ENCODE assay signal across 10 mouse cellular contexts in genomic region chr7:24372300-24372699, GRCm38 (mm10). TPM values are rescaled to one million over a fixed set of nuclear protein-coding genes. Genes with fewer than 3 reads are reported as not detected.
DNase-seq lines count a peak whose midpoint lies in the region; ATAC-seq lines count a peak whose summit lies in the region.
"Had no signal": no experiment of that assay in that cellular context is flagged by ENCODE, and none has a peak within 500 bp of the region (broad histone marks: within the 10 kb centered on the region; RNA-seq: fewer than 3 reads in every experiment).

No protein-coding gene starts in this region.

- peaks cover 2% of the 10 kb centered on the region; the same call in 1 of the 2 replicates for H3K27me3 ChIP-seq in heart, embryonic 16.5 days (ENCODE audit: control insufficient read depth, insufficient read depth, low read length)
- 0 out of 2 replicates have a peak, but pooled peaks cover 3% of the 10 kb centered on the region for H3K27me3 ChIP-seq in lung, embryonic 15.5 days
- no peaks in the 10 kb centered on the region for H3K27me3 ChIP-seq in stomach, embryonic 16.5 days (ENCODE audit: control insufficient read depth, insufficient read depth, low read length)
- H3K27me3 ChIP-seq in neural tube, embryonic 15.5 days (replicated peaks): peaks cover 6% of the 10 kb centered on the region; the same call in 1 of the 2 replicates

- WGBS in heart, embryonic 16.5 days: 59% methylated on average over 9 of the region's 11 CpGs
- 63% methylated on average over 11 of the region's 11 CpGs for WGBS in lung, embryonic 15.5 days
- 63% methylated on average over 9 of the region's 11 CpGs for WGBS in stomach, embryonic 16.5 days
- WGBS in neural tube, embryonic 15.5 days: 89% methylated on average over 11 of the region's 11 CpGs

- H3K4me1 ChIP-seq in heart, embryonic 16.5 days (ENCODE audit: control insufficient read depth, insufficient read depth, low read length): peaks cover 13% of the 10 kb centered on the region
- H3K4me1 ChIP-seq in lung, embryonic 15.5 days: peaks cover 33% of the 10 kb centered on the region
- H3K4me1 ChIP-seq in stomach, embryonic 16.5 days (ENCODE audit: control insufficient read depth, insufficient read depth, low read length): peaks cover 25% of the 10 kb centered on the region
- H3K4me1 ChIP-seq in neural tube, embryonic 15.5 days: peaks cover 11% of the 10 kb centered on the region

- ATAC-seq in heart, embryonic 16.5 days (replicated peaks; ENCODE audit: extremely low read depth, insufficient read depth, low FRiP score): no peak
- ATAC-seq in lung, embryonic 15.5 days (ENCODE audit: borderline replicate concordance, extremely low read depth, low FRiP score, low TSS enrichment): peak; percentile 53; the same call in 1 of the 2 replicates
- peak; percentile 42; the same call in 1 of the 2 replicates for ATAC-seq in stomach, embryonic 16.5 days (ENCODE audit: insufficient read depth, low FRiP score)
- ATAC-seq in neural tube, embryonic 15.5 days (ENCODE audit: low FRiP score): no peak

- H3K9ac ChIP-seq in heart, embryonic 16.5 days (ENCODE audit: low read length): peak overlapping the region; percentile 38; the same call in 1 of the 2 replicates
- no peak overlapping the region for H3K9ac ChIP-seq in lung, embryonic 15.5 days
- H3K9ac ChIP-seq in stomach, embryonic 16.5 days (ENCODE audit: low read length): no peak overlapping the region
- no peak overlapping the region for H3K9ac ChIP-seq in neural tube, embryonic 15.5 days (replicated peaks)

- DNase-seq in spleen, adult 12 weeks (ENCODE audit: low spot score): peak; percentile 56
- DNase-seq in spleen, adult 18-20 months: no peak
- no peak for DNase-seq in layer of hippocampus, adult 8-10 months (ENCODE audit: low spot score in 2 of 2)

- no peaks in the 10 kb centered on the region for H3K9me3 ChIP-seq in heart, embryonic 16.5 days (replicated peaks; ENCODE audit: control insufficient read depth, low read length)
- H3K9me3 ChIP-seq in lung, embryonic 15.5 days: no peaks in the 10 kb centered on the region
- H3K9me3 ChIP-seq in stomach, embryonic 16.5 days (replicated peaks; ENCODE audit: control insufficient read depth, low read length): no peaks in the 10 kb centered on the region
- no peaks in the 10 kb centered on the region for H3K9me3 ChIP-seq in neural tube, embryonic 15.5 days (replicated peaks)

- peak overlapping the region; percentile 27 for H3K4me3 ChIP-seq in heart, embryonic 16.5 days (ENCODE audit: low read length)
- H3K4me3 ChIP-seq in lung, embryonic 15.5 days: no peak overlapping the region
- H3K4me3 ChIP-seq in stomach, embryonic 16.5 days (replicated peaks; ENCODE audit: low read length): no peak overlapping the region
- H3K4me3 ChIP-seq in neural tube, embryonic 15.5 days (replicated peaks): no peak overlapping the region

- H3K36me3 ChIP-seq in heart, embryonic 16.5 days (ENCODE audit: control insufficient read depth, insufficient read depth): no peaks in the 10 kb centered on the region
- no peaks in the 10 kb centered on the region for H3K36me3 ChIP-seq in lung, embryonic 15.5 days
- no peaks in the 10 kb centered on the region for H3K36me3 ChIP-seq in stomach, embryonic 16.5 days (ENCODE audit: control insufficient read depth, insufficient read depth, low read length)
- no peaks in the 10 kb centered on the region for H3K36me3 ChIP-seq in neural tube, embryonic 15.5 days

- peak overlapping the region; percentile 14; the same call in 1 of the 2 replicates for H3K4me2 ChIP-seq in heart, embryonic 16.5 days (ENCODE audit: low read depth, low read length)
- H3K4me2 ChIP-seq in lung, embryonic 15.5 days: no peak overlapping the region
- H3K4me2 ChIP-seq in stomach, embryonic 16.5 days (ENCODE audit: low read depth, low read length): 0 out of 2 replicates have a peak overlapping the region, but pooled peaks have one; percentile 13
- H3K4me2 ChIP-seq in neural tube, embryonic 15.5 days: no peak overlapping the region

- peak overlapping the region; percentile 45 for H3K27ac ChIP-seq in heart, embryonic 16.5 days (ENCODE audit: low read length)
- no peak overlapping the region for H3K27ac ChIP-seq in lung, embryonic 15.5 days
- no peak overlapping the region for H3K27ac ChIP-seq in stomach, embryonic 16.5 days (ENCODE audit: low read length)
- no peak overlapping the region for H3K27ac ChIP-seq in neural tube, embryonic 15.5 days (replicated peaks)

RNA-seq across cellular contexts. Expression of gene Kcnn4, which starts 2.2 kb away (rescaled TPM):
- 5.2 and 10.9 TPM in 2 replicates for polyA plus RNA-seq in heart, embryonic 16.5 days (2015; fragmentation: Nextera tagmentation; extraction: Ambion mirVana)
- polyA plus RNA-seq in lung, embryonic 15.5 days (2015; fragmentation: Nextera tagmentation; extraction: Ambion mirVana): 3.5 and 4.7 TPM in 2 replicates
- polyA plus RNA-seq in stomach, embryonic 16.5 days (2015; fragmentation: Nextera tagmentation; extraction: Ambion mirVana): 7.4 and 8.5 TPM in 2 replicates
- 1 to 10 TPM in 1 of 4 experiments, under 1 TPM in 2, not detected in 1; 0.27 to 1.2 (median 0.90) TPM for total RNA-seq in layer of hippocampus, adult 8-10 months (2022)
- 3.0 and 11.2 TPM in 2 replicates for polyA plus RNA-seq in neural tube, embryonic 15.5 days (2015; fragmentation: Nextera tagmentation; extraction: Ambion mirVana)

RNA-seq across cellular contexts. Expression of gene Lypd5, which starts 23.3 kb away (rescaled TPM):
- polyA plus RNA-seq in heart, embryonic 16.5 days (2015; fragmentation: Nextera tagmentation; extraction: Ambion mirVana): not detected in 2 replicates
- not detected in 2 replicates for polyA plus RNA-seq in lung, embryonic 15.5 days (2015; fragmentation: Nextera tagmentation; extraction: Ambion mirVana)
- polyA plus RNA-seq in stomach, embryonic 16.5 days (2015; fragmentation: Nextera tagmentation; extraction: Ambion mirVana): 11.6 and 36.4 TPM in 2 replicates
- total RNA-seq in layer of hippocampus, adult 8-10 months (2022): not detected
- 0.06 TPM in 1 of 2 replicates, not detected in the other for polyA plus RNA-seq in neural tube, embryonic 15.5 days (2015; fragmentation: Nextera tagmentation; extraction: Ambion mirVana)
- total RNA-seq: left cerebral cortex, postnatal 25 days had no signal
- polyA plus RNA-seq: embryonic facial prominence, embryonic 11.5 days; heart, embryonic 14.5 days had no signal

RNA-seq across cellular contexts. Expression of gene Smg9, which starts 27.1 kb away (rescaled TPM):
- polyA plus RNA-seq in heart, embryonic 16.5 days (2015; fragmentation: Nextera tagmentation; extraction: Ambion mirVana): 18.7 and 20.5 TPM in 2 replicates
- 22.5 and 23.9 TPM in 2 replicates for polyA plus RNA-seq in lung, embryonic 15.5 days (2015; fragmentation: Nextera tagmentation; extraction: Ambion mirVana)
- 19.5 and 21.3 TPM in 2 replicates for polyA plus RNA-seq in stomach, embryonic 16.5 days (2015; fragmentation: Nextera tagmentation; extraction: Ambion mirVana)
- total RNA-seq in layer of hippocampus, adult 8-10 months (2022): 10 to 100 TPM; 33.8 to 49.8 (median 44.0) TPM
- 34.4 and 38.3 TPM in 2 replicates for polyA plus RNA-seq in neural tube, embryonic 15.5 days (2015; fragmentation: Nextera tagmentation; extraction: Ambion mirVana)

RNA-seq across cellular contexts. Expression of gene Tescl, which starts 38.6 kb away (rescaled TPM):
- 0.17 and 0.30 TPM in 2 replicates for polyA plus RNA-seq in heart, embryonic 16.5 days (2015; fragmentation: Nextera tagmentation; extraction: Ambion mirVana)
- polyA plus RNA-seq in lung, embryonic 15.5 days (2015; fragmentation: Nextera tagmentation; extraction: Ambion mirVana): not detected in 2 replicates
- 0.15 TPM in 1 of 2 replicates, not detected in the other for polyA plus RNA-seq in stomach, embryonic 16.5 days (2015; fragmentation: Nextera tagmentation; extraction: Ambion mirVana)
- not detected for total RNA-seq in layer of hippocampus, adult 8-10 months (2022)
- 0.24 and 0.29 TPM in 2 replicates for polyA plus RNA-seq in neural tube, embryonic 15.5 days (2015; fragmentation: Nextera tagmentation; extraction: Ambion mirVana)
- total RNA-seq: left cerebral cortex, postnatal 25 days had no signal
- polyA plus RNA-seq: embryonic facial prominence, embryonic 11.5 days; heart, embryonic 14.5 days had no signal

RNA-seq across cellular contexts. Expression of gene Zfp94, which starts 55.8 kb away (rescaled TPM):
- polyA plus RNA-seq in heart, embryonic 16.5 days (2015; fragmentation: Nextera tagmentation; extraction: Ambion mirVana): 5.1 and 5.2 TPM in 2 replicates
- 10.3 and 10.4 TPM in 2 replicates for polyA plus RNA-seq in lung, embryonic 15.5 days (2015; fragmentation: Nextera tagmentation; extraction: Ambion mirVana)
- 9.0 and 10.3 TPM in 2 replicates for polyA plus RNA-seq in stomach, embryonic 16.5 days (2015; fragmentation: Nextera tagmentation; extraction: Ambion mirVana)
- total RNA-seq in layer of hippocampus, adult 8-10 months (2022): 10 to 100 TPM; 14.4 to 18.3 (median 15.6) TPM
- polyA plus RNA-seq in neural tube, embryonic 15.5 days (2015; fragmentation: Nextera tagmentation; extraction: Ambion mirVana): 20.0 and 20.2 TPM in 2 replicates

Comparison
In these comparisons a context has a peak if more than half of its experiments do, and no peak if none do; other contexts are left out.
1. ATAC-seq: peak in lung, embryonic 15.5 days (single experiment) and stomach, embryonic 16.5 days (single experiment); none in heart, embryonic 16.5 days (single experiment) and neural tube, embryonic 15.5 days (single experiment).
2. H3K4me2 ChIP-seq: peak in heart, embryonic 16.5 days (single experiment) and stomach, embryonic 16.5 days (single experiment); none in lung, embryonic 15.5 days (single experiment) and neural tube, embryonic 15.5 days (single experiment).
3. RNA of gene Lypd5, which starts 23.3 kb away (polyA plus RNA-seq): 11.6 to 36.4 TPM in stomach, embryonic 16.5 days; 0.06 TPM in neural tube, embryonic 15.5 days, not detected in heart, embryonic 16.5 days and not detected in lung, embryonic 15.5 days; every median in the first group is over 10 times any median in the second.